Mouse (Mus musculus) midbrain, embryonic 14.5 days (tissue): ENCODE measurements around the gene Cgnl1. TPM values are rescaled to one million over a fixed set of nuclear protein-coding genes. Genes with fewer than 3 reads are reported as not detected.

Experiments used
- ATAC-seq: fragments of 200-750 bp; cut with Nextera tagmentation; 2 replicates; pipeline ENCODE4 v1.8.0; 2017; ENCODE audit warnings: moderate number of reproducible peaks, moderate library complexity; ENCODE audit not compliant: low FRiP score, low TSS enrichment
- DNase-seq: peaks from one replicate; pipeline ENCODE4 v3.0.0-alpha.2; 2015
- H3K27ac ChIP-seq: fragments of 300-500 bp; sonication (generic); replicated peaks from 2 replicates; pipeline ENCODE4 v1.5.1; 2014; ENCODE audit warnings: mild to moderate bottlenecking, low read depth, low read length, moderate library complexity
- H3K27me3 ChIP-seq: fragments of 300-500 bp; sonication (generic); 2 replicates; pipeline ENCODE4 v1.6.1; 2014; ENCODE audit warnings: low read length, control low read depth, mixed read lengths; ENCODE audit not compliant: control insufficient read depth, insufficient read depth
- H3K36me3 ChIP-seq: fragments of 300-500 bp; sonication (generic); 2 replicates; pipeline ENCODE4 v1.6.1; 2014; ENCODE audit warnings: low read length, control low read depth; ENCODE audit not compliant: control insufficient read depth, insufficient read depth
- H3K4me1 ChIP-seq: fragments of 300-500 bp; sonication (generic); 2 replicates; pipeline ENCODE4 v1.6.1; 2014; ENCODE audit warnings: mild to moderate bottlenecking, antibody characterized with exemption, low read length, control low read depth; ENCODE audit not compliant: control insufficient read depth, insufficient read depth
- H3K4me2 ChIP-seq: fragments of 300-500 bp; sonication (generic); 2 replicates; pipeline ENCODE4 v1.6.1; 2014; ENCODE audit warnings: mild to moderate bottlenecking, low read length, moderate library complexity
- H3K4me3 ChIP-seq: fragments of 300-500 bp; sonication (generic); replicated peaks from 2 replicates; pipeline ENCODE4 v1.5.1; 2014; ENCODE audit warnings: low read depth, low read length
- H3K9ac ChIP-seq: fragments of 300-500 bp; sonication (generic); replicated peaks from 2 replicates; pipeline ENCODE4 v1.6.1; 2014; ENCODE audit warnings: mild to moderate bottlenecking, low read length, moderate library complexity
- H3K9me3 ChIP-seq: fragments of 300-500 bp; sonication (generic); 2 replicates; pipeline ENCODE4 v1.6.1; 2016; ENCODE audit warnings: low read length, control low read depth, mixed read lengths; ENCODE audit not compliant: control insufficient read depth
- WGBS: fragments of 180-500 bp; shearing (Covaris S2); extraction: QIAGEN DNeasy Blood & Tissue Kit; methylation state at CpG from one replicate; pipeline ENCODE4 v1.1.7; 2014; 5-methylcytosine and 5-hydroxymethylcytosine counted together
- polyA plus RNA-seq: library from polyadenylated mRNA; unstranded; fragments of >200 nt; fragmentation: Nextera tagmentation; extraction: Ambion mirVana; gene quantifications from 2 replicates; pipeline ENCODE4 v1.2.1, GENCODE M21; 2014

Gene Cgnl1
- polyA plus RNA-seq, 1 experiment from 2014 or later: 4.4 TPM

DNA sequence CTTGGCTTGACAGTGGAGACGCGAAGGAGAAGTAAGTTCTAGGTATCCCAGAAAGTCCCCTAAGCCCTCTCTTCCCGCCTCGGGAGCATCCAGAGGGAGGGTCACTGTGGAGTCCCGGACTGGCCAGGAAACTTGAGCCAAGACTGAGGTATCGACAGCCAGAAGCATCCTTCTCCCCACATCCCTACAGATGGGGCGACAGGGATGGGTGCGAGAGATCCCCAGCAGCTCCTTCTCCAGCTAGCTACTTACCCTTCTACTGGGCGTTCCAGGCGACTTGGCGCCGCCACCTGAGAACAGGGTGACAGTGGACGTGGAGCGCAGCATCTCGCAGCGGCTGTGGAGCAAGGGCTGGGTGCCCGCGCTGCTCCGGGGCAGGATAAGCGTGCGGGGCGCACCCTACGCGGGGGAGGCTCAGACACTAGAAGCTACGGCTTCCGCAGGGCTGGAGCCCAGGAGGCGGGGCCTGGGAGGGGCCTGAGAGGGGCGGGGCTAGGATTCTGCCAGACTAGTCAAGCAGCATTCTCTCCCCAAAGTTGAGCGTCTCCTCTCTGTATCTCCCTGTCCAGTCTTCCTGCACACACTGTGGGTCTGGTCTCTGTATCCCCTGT is 179.4 kb downstream of the Cgnl1 start, which contains the start of gene Myzap:
Gene Myzap, minus strand, starts transcription at position 423 of the 611 bp plus-strand sequence.
- Histone ChIP-seq H3K4me3 (peak within 1 kb of the TSS; percentile 52), H3K9me3 (no peaks in the 10 kb centered on the region), H3K4me2 (peak within 1 kb of the TSS; percentile 80), H3K27ac (no peak within 1 kb of the TSS), H3K9ac (peak within 1 kb of the TSS; percentile 67), H3K4me1 (peaks cover 7% of the 10 kb centered on the region), H3K36me3 (no peaks in the 10 kb centered on the region), H3K27me3 (peaks cover 4% of the 10 kb centered on the region; the same call in 1 of the 2 replicates)
- peak; percentile 85 for DNase-seq
- ATAC-seq: peak; percentile 62
- 1% methylated on average over 29 of the region's 29 CpGs for WGBS

DNA sequence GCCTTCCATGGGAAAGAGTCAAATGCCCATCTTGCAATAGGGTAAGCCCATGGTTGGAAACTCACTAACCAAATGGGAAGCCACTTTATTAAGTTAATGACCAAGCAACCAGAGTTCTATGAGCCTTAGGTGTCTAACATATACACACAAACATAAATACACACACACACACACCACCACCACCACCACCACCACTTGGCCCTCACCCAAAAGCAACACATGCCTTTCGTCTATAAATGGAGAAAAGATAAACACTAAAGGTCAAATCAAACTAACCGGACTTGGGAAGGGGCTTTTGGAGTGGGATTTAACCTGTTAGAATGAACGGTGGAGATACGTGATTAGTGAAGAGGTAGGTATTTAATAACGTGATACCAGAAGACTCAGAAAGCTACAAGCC is 180.3 kb downstream of the Cgnl1 start:
- ATAC-seq (no peak), DNase-seq (no peak)
- H3K27me3 ChIP-seq: peaks cover 4% of the 10 kb centered on the region; the same call in 1 of the 2 replicates
- no peaks in the 10 kb centered on the region for H3K36me3 ChIP-seq
- no peak overlapping the region for H3K9ac ChIP-seq
- 85% methylated on average over 5 of the region's 5 CpGs for WGBS
- no peak overlapping the region for H3K27ac ChIP-seq
- no peak overlapping the region for H3K4me3 ChIP-seq
- no peaks in the 10 kb centered on the region for H3K9me3 ChIP-seq
- H3K4me1 ChIP-seq: peaks cover 7% of the 10 kb centered on the region
- no peak overlapping the region for H3K4me2 ChIP-seq

DNA sequence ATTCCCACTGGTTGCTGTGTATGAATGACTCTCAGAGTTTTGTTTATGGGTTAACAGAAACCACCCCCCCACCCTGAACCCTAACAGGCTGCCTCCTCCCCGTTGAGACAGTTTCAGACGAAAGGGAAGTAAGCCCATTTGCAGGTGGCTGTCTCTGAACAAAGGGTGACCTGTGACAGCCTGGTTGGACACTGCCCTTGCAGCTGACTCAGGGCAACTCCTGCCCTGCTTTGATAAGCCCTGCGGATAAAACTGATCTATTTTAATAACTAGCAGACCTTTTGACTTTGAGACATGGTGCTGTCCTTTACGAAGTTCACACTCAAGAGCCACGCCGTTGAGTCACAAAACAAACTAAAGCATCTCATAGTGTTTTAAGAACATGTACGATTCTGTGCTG is 181.6 kb downstream of the Cgnl1 start:
- H3K36me3 ChIP-seq: no peaks in the 10 kb centered on the region
- no peak overlapping the region for H3K4me3 ChIP-seq
- DNase-seq: no peak
- H3K4me1 ChIP-seq: peaks cover 7% of the 10 kb centered on the region
- H3K27me3 ChIP-seq: peaks cover 4% of the 10 kb centered on the region; the same call in 1 of the 2 replicates
- no peak overlapping the region for H3K4me2 ChIP-seq
- H3K27ac ChIP-seq: no peak overlapping the region
- no peak overlapping the region for H3K9ac ChIP-seq
- ATAC-seq: no peak
- 74% methylated on average over 7 of the region's 7 CpGs for WGBS
- H3K9me3 ChIP-seq: no peaks in the 10 kb centered on the region

DNA sequence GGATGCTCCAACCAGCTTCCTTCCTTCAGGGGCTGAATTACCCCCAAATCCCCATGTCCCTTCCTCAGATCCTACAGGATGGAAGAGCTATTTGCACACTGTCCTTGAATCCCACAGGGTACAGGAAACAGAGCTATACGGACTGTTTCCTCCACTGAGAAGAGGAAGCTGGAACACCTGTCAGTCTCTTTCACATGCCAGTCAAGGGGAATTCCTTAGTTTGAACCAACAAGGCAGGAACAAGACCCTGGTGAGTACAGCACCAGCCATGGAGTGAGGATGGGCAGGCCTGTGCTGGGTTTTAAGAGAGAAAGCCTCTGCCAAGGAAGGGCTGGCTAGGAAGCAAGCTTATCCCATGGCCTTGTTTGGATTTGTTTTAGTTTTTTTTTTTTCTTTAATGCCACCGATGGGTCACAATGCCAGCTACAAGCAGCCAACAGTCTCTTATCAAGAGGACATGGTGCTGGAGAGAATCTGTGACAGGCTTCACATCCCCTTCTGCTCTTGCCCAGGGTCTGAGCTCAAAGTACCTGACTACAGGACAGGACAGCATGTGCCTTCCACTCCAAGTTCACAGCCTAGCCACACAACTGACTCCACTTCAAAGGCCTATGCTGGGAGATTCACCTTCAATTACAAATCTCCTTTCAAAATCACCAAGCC is 182.3 kb downstream of the Cgnl1 start:
- H3K9ac ChIP-seq: no peak overlapping the region
- H3K9me3 ChIP-seq: no peaks in the 10 kb centered on the region
- WGBS: 78% methylated on average over 2 of the region's 2 CpGs
- H3K27me3 ChIP-seq: peaks cover 4% of the 10 kb centered on the region; the same call in 1 of the 2 replicates
- H3K27ac ChIP-seq: no peak overlapping the region
- peaks cover 7% of the 10 kb centered on the region for H3K4me1 ChIP-seq
- H3K4me3 ChIP-seq: no peak overlapping the region
- no peak for DNase-seq
- ATAC-seq: no peak
- H3K36me3 ChIP-seq: no peaks in the 10 kb centered on the region
- H3K4me2 ChIP-seq: no peak overlapping the region

DNA sequence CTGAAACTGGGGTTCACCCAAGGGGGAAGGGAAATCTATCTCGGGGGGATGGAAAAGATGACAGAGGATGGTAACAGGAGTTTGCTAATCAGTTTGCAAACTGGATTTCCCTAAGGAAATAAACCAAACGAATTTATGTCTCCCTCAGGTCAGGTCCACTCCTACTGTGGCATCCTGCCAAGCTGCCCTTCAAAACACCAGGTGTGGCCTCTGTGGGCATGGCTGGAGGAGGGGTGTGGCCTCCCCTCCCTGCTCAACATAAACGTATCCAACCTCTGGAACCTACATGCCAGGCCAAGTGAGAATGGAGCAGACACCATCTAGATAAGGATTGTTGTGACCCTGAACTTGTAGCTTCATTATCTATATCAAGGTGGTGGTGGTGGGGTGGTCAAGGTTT is 185.0 kb downstream of the Cgnl1 start:
- H3K27me3 ChIP-seq: no peaks in the 10 kb centered on the region
- H3K4me2 ChIP-seq: no peak overlapping the region
- H3K4me1 ChIP-seq: no peaks in the 10 kb centered on the region
- no peak overlapping the region for H3K4me3 ChIP-seq
- no peak overlapping the region for H3K27ac ChIP-seq
- H3K9ac ChIP-seq: no peak overlapping the region
- ATAC-seq: no peak
- no peaks in the 10 kb centered on the region for H3K36me3 ChIP-seq
- DNase-seq: no peak
- WGBS: 64% methylated on average over 3 of the region's 3 CpGs
- H3K9me3 ChIP-seq: no peaks in the 10 kb centered on the region

DNA sequence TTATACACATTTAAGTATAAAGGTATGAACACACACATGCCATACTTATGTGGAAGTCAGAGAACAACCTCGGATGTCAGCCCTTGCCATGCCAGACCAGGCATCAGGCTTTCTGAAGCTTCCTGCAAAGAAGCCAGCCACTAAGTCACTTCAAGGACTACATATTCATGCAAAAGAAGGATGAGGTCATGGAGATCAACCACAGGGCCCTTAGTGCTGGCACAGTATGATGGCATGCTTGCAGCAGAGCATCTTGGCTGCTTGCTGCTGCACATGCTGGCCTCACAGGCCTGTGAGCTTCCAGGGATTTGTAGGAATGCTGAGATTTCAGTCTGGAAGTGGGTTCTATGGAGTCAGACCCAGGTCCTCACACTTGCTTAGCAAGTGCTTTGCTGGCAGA is 188.6 kb downstream of the Cgnl1 start:
- no peak for ATAC-seq
- 78% methylated on average over 1 of the region's 1 CpGs for WGBS

DNA sequence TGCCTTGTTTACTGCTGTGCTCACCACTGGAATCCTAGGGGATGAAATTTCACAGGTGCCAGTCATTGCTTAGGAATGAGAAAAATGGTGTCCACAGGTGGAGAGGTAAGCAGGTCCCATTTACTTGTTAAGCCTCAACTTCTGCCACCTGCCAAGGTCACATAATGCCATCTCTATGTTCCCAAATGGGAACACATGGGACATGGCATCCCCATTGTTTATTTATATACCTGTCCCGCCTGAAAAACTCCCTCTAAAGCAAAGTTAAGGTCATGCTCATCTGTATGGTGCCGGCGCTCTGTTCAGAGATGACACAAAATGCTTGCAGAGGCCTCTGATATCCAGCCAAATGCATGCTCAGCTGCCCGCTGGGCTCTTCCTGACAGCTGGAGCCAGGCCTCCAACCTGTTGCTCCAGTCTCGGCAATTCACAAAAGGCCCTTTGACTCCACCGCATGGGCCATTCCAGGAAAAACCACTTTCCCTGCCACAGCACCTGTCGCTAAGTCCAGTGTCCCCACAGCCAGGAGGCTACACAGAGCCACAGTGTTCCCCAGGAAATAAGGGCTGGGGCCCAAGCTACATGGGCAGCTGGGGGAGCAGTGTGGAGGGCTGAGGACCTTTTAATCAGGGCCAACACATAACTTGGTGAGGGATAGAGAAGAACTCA is 192.4 kb downstream of the Cgnl1 start:
- no peak for DNase-seq
- H3K4me3 ChIP-seq: no peak overlapping the region
- WGBS: 66% methylated on average over 7 of the region's 7 CpGs
- no peak overlapping the region for H3K9ac ChIP-seq
- H3K9me3 ChIP-seq: no peaks in the 10 kb centered on the region
- H3K4me1 ChIP-seq: no peaks in the 10 kb centered on the region
- no peaks in the 10 kb centered on the region for H3K36me3 ChIP-seq
- H3K4me2 ChIP-seq: no peak overlapping the region
- no peak for ATAC-seq
- no peaks in the 10 kb centered on the region for H3K27me3 ChIP-seq
- no peak overlapping the region for H3K27ac ChIP-seq

More for the DNA sequence above, 188.6 kb downstream of the Cgnl1 start:
- Histone ChIP-seq H3K27me3 (no peaks in the 10 kb centered on the region), H3K9ac (no peak overlapping the region), H3K27ac (no peak overlapping the region), H3K4me1 (no peaks in the 10 kb centered on the region), H3K4me3 (no peak overlapping the region), H3K36me3 (no peaks in the 10 kb centered on the region), H3K9me3 (no peaks in the 10 kb centered on the region), H3K4me2 (no peak overlapping the region)
- no peak for DNase-seq
